Mouse (Mus musculus) hindbrain, postnatal 0 days (tissue): ENCODE data around the gene Zfand2b. TPM values are rescaled to one million over a fixed set of nuclear protein-coding genes. Genes with fewer than 3 reads are reported as not detected.

Source experiments
- ATAC-seq: fragments of 200-750 bp; cut with Nextera tagmentation; 2 replicates; pipeline ENCODE4 v1.8.0; 2017; ENCODE audit warnings: mild to moderate bottlenecking, moderate TSS enrichment, moderate library complexity
- DNase-seq: peaks from one replicate; pipeline ENCODE4 v3.0.0-alpha.2; 2015; ENCODE audit warnings: low spot score
- H3K27ac ChIP-seq: fragments of 300-500 bp; sonication (generic); 2 replicates; pipeline ENCODE4 v1.5.1; 2014; ENCODE audit warnings: mild to moderate bottlenecking
- H3K27me3 ChIP-seq: fragments of 300-500 bp; sonication (generic); 2 replicates; pipeline ENCODE4 v1.6.1; 2014; ENCODE audit warnings: low read length, mixed read lengths; ENCODE audit not compliant: insufficient read depth
- H3K36me3 ChIP-seq: fragments of 300-500 bp; sonication (generic); 2 replicates; pipeline ENCODE4 v1.6.1; 2014; ENCODE audit warnings: low read length, mixed read lengths; ENCODE audit not compliant: insufficient read depth
- H3K4me1 ChIP-seq: fragments of 300-500 bp; sonication (generic); 2 replicates; pipeline ENCODE4 v1.6.1; 2014; ENCODE audit warnings: antibody characterized with exemption, low read length, mixed read lengths; ENCODE audit not compliant: insufficient read depth
- H3K4me2 ChIP-seq: fragments of 300-500 bp; sonication (generic); 2 replicates; pipeline ENCODE4 v1.6.1; 2014; ENCODE audit warnings: low read depth, mild to moderate bottlenecking, low read length, moderate library complexity, mixed read lengths
- H3K4me3 ChIP-seq: fragments of 300-500 bp; sonication (generic); 2 replicates; pipeline ENCODE4 v1.5.1; 2014; ENCODE audit warnings: low read length
- H3K9ac ChIP-seq: fragments of 300-500 bp; sonication (generic); replicated peaks from 2 replicates; pipeline ENCODE4 v1.6.1; 2014; ENCODE audit warnings: mild to moderate bottlenecking, low read length, moderate library complexity, mixed read lengths
- H3K9me3 ChIP-seq: fragments of 300-500 bp; sonication (generic); 2 replicates; pipeline ENCODE4 v1.6.1; 2016; ENCODE audit warnings: low read length, mixed read lengths
- CTCF ChIP-seq: IDR thresholded peaks from 2 replicates; pipeline ENCODE4 v1.5.1; 2016; ENCODE audit warnings: antibody characterized with exemption, control low read depth, low read depth
- WGBS: fragments of 180-500 bp; shearing (Covaris S2); extraction: QIAGEN DNeasy Blood & Tissue Kit; methylation state at CpG from one replicate; pipeline ENCODE4 v1.1.7; 2014; 5-methylcytosine and 5-hydroxymethylcytosine counted together
- polyA plus RNA-seq: library from polyadenylated mRNA; unstranded; fragments of >200 nt; fragmentation: Nextera tagmentation; extraction: Ambion mirVana; gene quantifications from 2 replicates; pipeline ENCODE4 v1.2.1, GENCODE M21; 2015
- total RNA-seq: library from RNA; depleted of rRNA; stranded (reverse); fragments of >200 nt; gene quantifications from 2 replicates; pipeline ENCODE4 v1.2.3, GENCODE M21; 2014

Zfand2b gene
- total and polyA plus RNA-seq, 2 experiments from 2014 or later, result 45.0 to 49.5 TPM

DNA sequence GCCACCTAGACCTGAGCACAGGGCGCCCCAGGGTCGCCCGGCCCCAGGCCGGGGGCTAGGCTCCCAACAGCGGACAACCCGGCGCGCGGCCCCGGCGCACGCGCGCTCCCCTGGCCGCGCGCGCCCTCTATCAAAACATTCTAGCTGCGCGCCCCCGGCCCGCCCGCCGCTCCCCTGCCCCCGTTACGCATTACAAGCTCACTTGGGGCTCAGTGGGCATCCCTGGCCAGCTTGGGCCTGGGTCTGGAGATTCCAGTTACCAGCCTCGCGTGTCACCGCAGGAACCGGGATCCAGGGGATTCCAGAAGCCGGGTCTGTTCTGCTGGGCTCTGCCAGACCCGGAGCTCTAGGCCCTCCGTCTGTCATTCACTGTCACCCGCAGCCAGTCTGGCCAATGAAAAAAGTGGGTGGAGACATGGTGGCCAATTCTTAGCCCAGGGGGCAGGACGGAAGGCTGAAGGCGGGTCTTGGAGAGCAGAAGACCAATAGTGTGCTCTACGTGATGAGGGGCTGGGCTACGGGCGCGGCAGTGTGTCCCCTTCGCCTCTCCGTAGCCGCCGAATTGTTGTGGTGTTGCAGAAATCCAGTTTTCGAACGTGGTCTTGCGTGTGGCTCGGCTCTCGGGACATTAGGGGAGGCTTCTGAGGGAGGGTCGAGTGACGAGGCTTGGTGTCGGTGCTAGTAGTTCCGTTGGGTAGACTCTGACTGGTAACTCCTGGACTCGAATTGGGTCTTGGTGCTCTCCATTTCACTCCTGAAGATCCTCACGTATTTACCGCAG lies 23.4 kb downstream of the Zfand2b start, which contains the start of the genes Ankzf1 and Atg9a:
Ankzf1 (plus strand) TSS at position 530 of the 781 bp plus-strand sequence.
Atg9a (minus strand) TSS at position 575 of the 781 bp plus-strand sequence.
- Histone ChIP-seq H3K27me3 (no peaks in the 10 kb centered on the region), H3K9ac (peak within 1 kb of the TSS; percentile 95), H3K4me2 (peak within 1 kb of the TSS; percentile 99), H3K4me3 (peak within 1 kb of the TSS; percentile 84), H3K27ac (peak within 1 kb of the TSS; percentile 96), H3K36me3 (peaks cover 26% of the 10 kb centered on the region; the same call in 1 of the 2 replicates), H3K9me3 (no peaks in the 10 kb centered on the region), H3K4me1 (peaks cover 12% of the 10 kb centered on the region)
- no peak for TF ChIP-seq CTCF
- ATAC-seq (peak; percentile 99), DNase-seq (peak; percentile 97)
- under 1% methylated on average over 56 of the region's 56 CpGs for WGBS

DNA sequence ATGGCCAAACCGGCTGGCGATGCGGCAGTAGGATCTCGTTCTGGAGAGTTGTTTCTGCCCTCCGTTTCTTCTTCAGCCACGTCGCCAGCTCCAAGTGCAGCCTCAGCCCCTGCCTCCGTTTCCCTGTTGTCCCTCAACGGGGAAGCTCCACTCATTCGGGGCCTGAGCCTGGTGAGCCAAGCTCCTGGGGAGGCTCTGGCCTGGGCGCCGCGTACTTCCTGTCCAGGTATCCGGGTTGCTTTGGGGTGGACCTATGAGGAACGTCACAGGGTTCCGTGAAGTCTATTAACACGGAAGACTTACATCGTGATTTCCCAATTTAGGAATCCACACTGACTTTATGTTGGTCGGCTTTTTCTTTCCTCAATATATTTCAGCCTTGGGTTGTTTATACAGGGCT lies 24.0 kb downstream of the Zfand2b start:
- DNase-seq (peak; percentile 25), ATAC-seq (no peak)
- Histone ChIP-seq H3K9me3 (no peaks in the 10 kb centered on the region), H3K4me1 (peaks cover 12% of the 10 kb centered on the region), H3K27ac (peak overlapping the region; percentile 86), H3K36me3 (peaks cover 26% of the 10 kb centered on the region; the same call in 1 of the 2 replicates), H3K27me3 (no peaks in the 10 kb centered on the region), H3K4me2 (peak overlapping the region; percentile 99), H3K4me3 (peak overlapping the region; percentile 84), H3K9ac (peak overlapping the region; percentile 95)
- WGBS, result under 1% methylated on average over 19 of the region's 19 CpGs
- TF ChIP-seq CTCF, result no peak

- Histone ChIP-seq H3K27me3 (no peaks in the 10 kb centered on the region), H3K9ac (no peak overlapping the region), H3K4me3 (no peak overlapping the region), H3K36me3 (peaks cover 34% of the 10 kb centered on the region), H3K4me2 (no peak overlapping the region), H3K9me3 (no peaks in the 10 kb centered on the region), H3K4me1 (no peaks in the 10 kb centered on the region), H3K27ac (no peak overlapping the region)
- 91% methylated on average over 1 of the region's 1 CpGs for whole genome bisulfite sequencing
- ATAC-seq, result no peak
- no peak for DNase-seq
- no peak for TF ChIP-seq CTCF
These were observed 32.8 kb downstream of the Zfand2b start for GRCm38 (mm10) chr1:75201236-75201635.

- Histone ChIP-seq H3K4me2 (peak overlapping the region; percentile 52), H3K27ac (peak overlapping the region; percentile 45; the same call in 1 of the 2 replicates), H3K4me1 (peaks cover 20% of the 10 kb centered on the region), H3K9me3 (no peaks in the 10 kb centered on the region), H3K4me3 (peak overlapping the region; percentile 34), H3K36me3 (peaks cover 16% of the 10 kb centered on the region), H3K9ac (peak overlapping the region; percentile 33), H3K27me3 (no peaks in the 10 kb centered on the region)
- no peak for TF ChIP-seq CTCF
- WGBS, result 13% methylated on average over 34 of the region's 34 CpGs
- DNase-seq (peak; percentile 34), ATAC-seq (no peak)
These were observed 40.7 kb downstream of the Zfand2b start for GRCm38 (mm10) chr1:75208967-75209678.

DNA sequence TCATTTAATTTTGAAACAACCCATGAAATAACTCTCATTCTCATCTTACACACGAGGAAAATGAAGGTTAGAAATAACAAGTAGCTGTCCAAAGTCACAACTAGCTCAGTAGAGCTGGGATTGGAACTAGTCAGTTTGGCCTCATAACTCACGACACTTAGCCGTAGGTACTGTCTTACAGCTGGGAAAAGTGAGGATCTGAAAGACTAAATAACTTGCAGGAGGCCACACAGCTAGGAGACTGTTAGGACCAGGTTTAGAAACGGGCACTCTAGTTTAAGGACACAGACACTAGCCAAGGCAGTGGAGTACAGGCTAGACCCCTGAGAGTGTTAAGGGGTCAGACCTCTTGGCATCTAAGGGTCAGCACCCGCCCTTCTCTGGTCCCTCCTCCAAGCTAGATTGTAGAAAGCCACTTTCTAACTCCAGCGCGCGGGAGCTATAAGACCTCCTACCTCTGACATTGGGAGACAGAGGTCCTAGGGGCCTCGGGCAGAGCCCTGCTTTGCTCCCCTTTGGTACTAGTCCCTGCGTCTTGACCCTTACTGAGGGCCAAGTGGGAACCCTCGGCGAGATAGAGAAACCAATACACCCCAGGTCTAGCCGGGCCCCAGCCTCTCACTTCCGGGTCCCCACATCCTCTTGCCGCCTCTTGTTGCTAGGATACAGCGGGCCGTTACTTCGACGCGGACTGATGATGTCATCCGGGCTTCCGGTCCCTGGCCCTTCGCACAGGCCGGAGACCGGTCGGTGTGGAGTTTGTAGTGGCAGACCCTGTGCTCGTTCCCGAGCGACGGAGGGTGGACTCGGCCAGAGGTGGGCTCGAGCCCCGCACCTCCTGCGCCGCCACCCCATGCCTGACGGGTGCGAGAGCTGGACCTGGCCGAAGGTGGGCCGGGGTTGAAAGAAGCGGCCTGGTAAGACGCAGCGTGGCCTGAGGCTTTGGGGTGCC lies 42.0 kb downstream of the Zfand2b start, which contains the start of the genes Glb1l and Stk16:
Glb1l (minus strand) TSS at position 678 of the 952 bp plus-strand sequence.
Stk16 (plus strand) TSS at position 703 of the 952 bp plus-strand sequence.
- peak within 1 kb of the TSS; percentile 83 for H3K9ac ChIP-seq
- H3K9me3 ChIP-seq, result no peaks in the 10 kb centered on the region
- peaks cover 23% of the 10 kb centered on the region for H3K36me3 ChIP-seq
- WGBS, result 4% methylated on average over 42 of the region's 42 CpGs
- H3K27ac ChIP-seq, result peak within 1 kb of the TSS; percentile 65; the same call in 1 of the 2 replicates
- H3K4me2 ChIP-seq, result peak within 1 kb of the TSS; percentile 88
- peaks cover 20% of the 10 kb centered on the region for H3K4me1 ChIP-seq
- H3K27me3 ChIP-seq, result no peaks in the 10 kb centered on the region
- TF ChIP-seq CTCF, result no peak
- peak; percentile 98 for DNase-seq
- peak within 1 kb of the TSS; percentile 90 for H3K4me3 ChIP-seq
- peak; percentile 93 for ATAC-seq
